Mouse (Mus musculus): ENCODE results near the gene Ifitm3. TPM values are rescaled to one million over a fixed set of nuclear protein-coding genes. Genes with fewer than 3 reads are reported as not detected.
A peak's percentile ranks its signal among the peaks of the same experiment; 100 is the strongest.
"Not testable (repeated sequence)": the region's sequence is repeated elsewhere in the genome, so short reads cannot be mapped to it uniquely, and the experiment has no call there.

Gene Ifitm3
- polyA plus RNA-seq, 1 experiment = 1,312 TPM

GRCm38 (mm10) chr7:140970931-140971330, 39.6 kb downstream of the Ifitm3 start:
- Histone ChIP-seq H3K27me3 (ENCODE audit: control insufficient read depth, insufficient read depth, insufficient read length) (no peaks in the 10 kb centered on the region), H3K4me2 (ENCODE audit: low read depth) (no peak overlapping the region), H3ac (ENCODE audit: control insufficient read depth, insufficient read length) (no peak overlapping the region)

GRCm38 (mm10) chr7:140968710-140969109, 41.9 kb downstream of the Ifitm3 start:
- not testable (repeated sequence) for H3ac ChIP-seq (ENCODE audit: control insufficient read depth, insufficient read length); H3K4me3 ChIP-seq; H3K27me3 ChIP-seq (ENCODE audit: control insufficient read depth, insufficient read depth, insufficient read length); H3K79me2 ChIP-seq (ENCODE audit: control insufficient read depth, insufficient read depth); H3K36me3 ChIP-seq (ENCODE audit: control insufficient read depth, insufficient read depth)
- peak in 1 of 3 experiments; percentile 26 for TF ChIP-seq MYOD1 (IDR thresholded peaks at IDR 0.05; ENCODE audit: control insufficient read depth in 1 of 3, insufficient read length in 2 of 3, low read depth in 2 of 3)
- peak overlapping the region; percentile 58 for H3K4me2 ChIP-seq (ENCODE audit: low read depth)

More at GRCm38 (mm10) chr7:140970931-140971330, 39.6 kb downstream of the Ifitm3 start:
- Histone ChIP-seq H3K36me3 (ENCODE audit: control insufficient read depth, insufficient read depth) (no peaks in the 10 kb centered on the region), H3K4me3 (no peak overlapping the region), H3K79me2 (ENCODE audit: control insufficient read depth, insufficient read depth) (no peaks in the 10 kb centered on the region)
- TF ChIP-seq CEBPB (IDR thresholded peaks at IDR 0.05; ENCODE audit: insufficient read depth, poor library complexity, severe bottlenecking) (no peak), USF1 (IDR thresholded peaks at IDR 0.05; ENCODE audit: low read depth) (no peak), TCF3 (IDR thresholded peaks at IDR 0.05; ENCODE audit: insufficient read length, low read depth) (no peak), MAX (IDR thresholded peaks at IDR 0.05; ENCODE audit: low read depth) (no peak), POLR2A (IDR thresholded peaks at IDR 0.05; ENCODE audit: insufficient read length, low read depth) (no peak), REST (IDR thresholded peaks at IDR 0.05; ENCODE audit: insufficient read depth, insufficient read length) (no peak), E2F4 (IDR thresholded peaks at IDR 0.05; ENCODE audit: insufficient read depth) (no peak), POLR2AphosphoS2 (IDR thresholded peaks at IDR 0.05; ENCODE audit: insufficient read length, low read depth) (no peak), SRF (IDR thresholded peaks at IDR 0.05; ENCODE audit: control insufficient read depth, insufficient read length, low read depth) (no peak), MYOD1 (IDR thresholded peaks at IDR 0.05; ENCODE audit: control insufficient read depth in 1 of 3, insufficient read length in 2 of 3, low read depth in 2 of 3) (no peak), MYOG (IDR thresholded peaks at IDR 0.05; ENCODE audit: control insufficient read depth in 1 of 3, insufficient read depth in 1 of 3, insufficient read length in 2 of 3, low read depth in 2 of 3) (no peak), TCF12 (IDR thresholded peaks at IDR 0.05; ENCODE audit: insufficient read depth, poor library complexity, severe bottlenecking) (no peak)

DNA sequence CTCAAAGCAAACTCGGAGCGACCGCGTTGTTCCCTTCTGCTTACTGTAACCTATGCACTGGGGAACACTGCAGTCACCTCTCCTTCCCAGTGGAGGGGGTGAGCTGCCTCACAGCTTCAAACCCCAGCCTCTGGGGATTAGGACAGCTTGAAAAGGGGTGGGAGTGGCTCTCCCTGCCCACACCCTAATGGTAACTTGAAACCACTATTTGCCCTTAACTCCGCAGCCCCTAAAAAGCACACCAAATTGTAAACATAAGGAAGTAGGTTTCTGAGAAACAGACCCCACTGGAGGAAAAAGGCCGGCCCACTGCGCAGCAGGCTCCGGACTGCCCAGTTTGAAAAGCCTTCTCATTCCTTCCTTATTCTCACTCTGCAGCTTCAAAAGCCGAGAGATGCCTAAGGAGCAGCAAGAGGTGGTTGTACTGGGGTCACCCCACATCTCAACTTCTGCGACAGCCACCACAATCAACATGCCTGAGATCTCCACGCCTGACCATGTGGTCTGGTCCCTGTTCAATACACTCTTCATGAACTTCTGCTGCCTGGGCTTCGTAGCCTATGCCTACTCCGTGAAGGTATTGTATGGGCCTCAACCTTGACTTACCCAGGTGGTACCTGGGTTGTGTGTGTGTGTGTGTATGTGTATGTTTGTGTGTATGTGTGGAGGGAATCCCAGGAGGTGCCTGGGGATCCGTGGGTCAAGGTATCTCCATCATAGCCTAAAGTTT, 42.5 kb downstream of the Ifitm3 start:
- Histone ChIP-seq H3K4me2 (ENCODE audit: low read depth) (peak overlapping the region; percentile 58), H3K36me3 (ENCODE audit: control insufficient read depth, insufficient read depth) (no peaks in the 10 kb centered on the region), H3K27me3 (ENCODE audit: control insufficient read depth, insufficient read depth, insufficient read length) (no peaks in the 10 kb centered on the region), H3K4me3 (no peak overlapping the region), H3ac (ENCODE audit: control insufficient read depth, insufficient read length) (no peak overlapping the region), H3K79me2 (ENCODE audit: control insufficient read depth, insufficient read depth) (no peaks in the 10 kb centered on the region)
- TF ChIP-seq POLR2A (IDR thresholded peaks at IDR 0.05; ENCODE audit: insufficient read length, low read depth) (no peak), MYOD1 (IDR thresholded peaks at IDR 0.05; ENCODE audit: control insufficient read depth in 1 of 3, insufficient read length in 2 of 3, low read depth in 2 of 3) (no peak), MYOG (IDR thresholded peaks at IDR 0.05; ENCODE audit: control insufficient read depth in 1 of 3, insufficient read depth in 1 of 3, insufficient read length in 2 of 3, low read depth in 2 of 3) (no peak), TCF12 (IDR thresholded peaks at IDR 0.05; ENCODE audit: insufficient read depth, poor library complexity, severe bottlenecking) (no peak), REST (IDR thresholded peaks at IDR 0.05; ENCODE audit: insufficient read depth, insufficient read length) (no peak), USF1 (IDR thresholded peaks at IDR 0.05; ENCODE audit: low read depth) (no peak), TCF3 (IDR thresholded peaks at IDR 0.05; ENCODE audit: insufficient read length, low read depth) (no peak), CEBPB (IDR thresholded peaks at IDR 0.05; ENCODE audit: insufficient read depth, poor library complexity, severe bottlenecking) (no peak), E2F4 (IDR thresholded peaks at IDR 0.05; ENCODE audit: insufficient read depth) (no peak), SRF (IDR thresholded peaks at IDR 0.05; ENCODE audit: control insufficient read depth, insufficient read length, low read depth) (no peak), POLR2AphosphoS2 (IDR thresholded peaks at IDR 0.05; ENCODE audit: insufficient read length, low read depth) (no peak), MAX (IDR thresholded peaks at IDR 0.05; ENCODE audit: low read depth) (no peak)

GRCm38 (mm10) chr7:140966921-140967320, 43.6 kb downstream of the Ifitm3 start, which contains the start of gene Ifitm1:
Gene Ifitm1, plus strand, starts transcription at chr7:140967221.
- Histone ChIP-seq H3K79me2 (ENCODE audit: control insufficient read depth, insufficient read depth) (no peaks in the 10 kb centered on the region), H3K27me3 (ENCODE audit: control insufficient read depth, insufficient read depth, insufficient read length) (no peaks in the 10 kb centered on the region), H3ac (ENCODE audit: control insufficient read depth, insufficient read length) (no peak within 1 kb of the TSS), H3K36me3 (ENCODE audit: control insufficient read depth, insufficient read depth) (no peaks in the 10 kb centered on the region), H3K4me2 (ENCODE audit: low read depth) (peak within 1 kb of the TSS; percentile 58), H3K4me3 (no peak within 1 kb of the TSS)
- no peak for TF ChIP-seq POLR2AphosphoS2 (IDR thresholded peaks at IDR 0.05; ENCODE audit: insufficient read length, low read depth)
- no peak for TF ChIP-seq TCF3 (IDR thresholded peaks at IDR 0.05; ENCODE audit: insufficient read length, low read depth)
- no peak for TF ChIP-seq MYOD1 (IDR thresholded peaks at IDR 0.05; ENCODE audit: control insufficient read depth in 1 of 3, insufficient read length in 2 of 3, low read depth in 2 of 3)
- no peak for TF ChIP-seq CEBPB (IDR thresholded peaks at IDR 0.05; ENCODE audit: insufficient read depth, poor library complexity, severe bottlenecking)
- TF ChIP-seq E2F4 (IDR thresholded peaks at IDR 0.05; ENCODE audit: insufficient read depth) = no peak
- TF ChIP-seq USF1 (IDR thresholded peaks at IDR 0.05; ENCODE audit: low read depth) = no peak
- TF ChIP-seq POLR2A (IDR thresholded peaks at IDR 0.05; ENCODE audit: insufficient read length, low read depth) = no peak
- no peak for TF ChIP-seq REST (IDR thresholded peaks at IDR 0.05; ENCODE audit: insufficient read depth, insufficient read length)
- no peak for TF ChIP-seq SRF (IDR thresholded peaks at IDR 0.05; ENCODE audit: control insufficient read depth, insufficient read length, low read depth)
- no peak for TF ChIP-seq TCF12 (IDR thresholded peaks at IDR 0.05; ENCODE audit: insufficient read depth, poor library complexity, severe bottlenecking)
- no peak for TF ChIP-seq MYOG (IDR thresholded peaks at IDR 0.05; ENCODE audit: control insufficient read depth in 1 of 3, insufficient read depth in 1 of 3, insufficient read length in 2 of 3, low read depth in 2 of 3)

Data from myocyte (in vitro differentiated cells).